Mouse (Mus musculus) CD4-positive helper T cell, adult 2 months (primary cell): ENCODE measurements around the gene D430041D05Rik.
A peak's percentile ranks its signal among the peaks of the same experiment; 100 is the strongest.

ENCODE experiments used
- DNase-seq: peaks from one replicate; pipeline ENCODE4 v3.0.0-alpha.2; 2012; ENCODE audit warnings: low read depth, missing footprints, low spot score

The D430041D05Rik gene

GRCm38 (mm10) chr2:104410963-104411545, at the start of gene D430041D05Rik:
TSS of gene D430041D05Rik (minus strand) at chr2:104411013.
- no peak for DNase-seq

- DNase-seq, result no peak
Measured at GRCm38 (mm10) chr2:104460021-104460420, 49.2 kb upstream of the D430041D05Rik start.

GRCm38 (mm10) chr2:104458569-104459332, 47.9 kb upstream of the D430041D05Rik start:
- peak; percentile 43 for DNase-seq

- no peak for DNase-seq
Measured at GRCm38 (mm10) chr2:104457106-104457505, 46.3 kb upstream of the D430041D05Rik start.

- DNase-seq, result no peak
Measured at GRCm38 (mm10) chr2:104450685-104451084, 39.9 kb upstream of the D430041D05Rik start.

GRCm38 (mm10) chr2:104449191-104449590, 38.4 kb upstream of the D430041D05Rik start:
- DNase-seq, result no peak

GRCm38 (mm10) chr2:104448201-104448600, 37.4 kb upstream of the D430041D05Rik start:
- no peak for DNase-seq

- DNase-seq, result no peak
Measured at GRCm38 (mm10) chr2:104446016-104446415, 35.2 kb upstream of the D430041D05Rik start.

- DNase-seq, result peak; percentile 68
Measured at GRCm38 (mm10) chr2:104444776-104445175, 34.0 kb upstream of the D430041D05Rik start.

GRCm38 (mm10) chr2:104442341-104442740, 31.5 kb upstream of the D430041D05Rik start:
- no peak for DNase-seq

GRCm38 (mm10) chr2:104436226-104436625, 25.4 kb upstream of the D430041D05Rik start:
- no peak for DNase-seq

- no peak for DNase-seq
Measured at GRCm38 (mm10) chr2:104431067-104431466, 20.3 kb upstream of the D430041D05Rik start.

GRCm38 (mm10) chr2:104430566-104430965, 19.8 kb upstream of the D430041D05Rik start:
- DNase-seq, result no peak

- DNase-seq, result no peak
Measured at GRCm38 (mm10) chr2:104426112-104426511, 15.3 kb upstream of the D430041D05Rik start.

GRCm38 (mm10) chr2:104422230-104422629, 11.4 kb upstream of the D430041D05Rik start:
- peak; percentile 39 for DNase-seq

GRCm38 (mm10) chr2:104420805-104421204, 10.0 kb upstream of the D430041D05Rik start:
- no peak for DNase-seq

- DNase-seq, result no peak
Measured at GRCm38 (mm10) chr2:104419999-104420398, 9.2 kb upstream of the D430041D05Rik start.

GRCm38 (mm10) chr2:104419411-104419810, 8.6 kb upstream of the D430041D05Rik start:
- DNase-seq, result no peak

GRCm38 (mm10) chr2:104413011-104413410, 2.2 kb upstream of the D430041D05Rik start:
- no peak for DNase-seq

GRCm38 (mm10) chr2:104412496-104412895, 1.7 kb upstream of the D430041D05Rik start:
- DNase-seq, result no peak

- DNase-seq, result no peak
Measured at GRCm38 (mm10) chr2:104411806-104412205, 993 bp upstream of the D430041D05Rik start.

- no peak for DNase-seq
Measured at GRCm38 (mm10) chr2:104409851-104410821, 677 bp downstream of the D430041D05Rik start.
